Mouse (Mus musculus) forebrain, embryonic 13.5 days (tissue): Measurements from ENCODE around the gene Dnajc9. TPM values are rescaled to one million over a fixed set of nuclear protein-coding genes. Genes with fewer than 3 reads are reported as not detected.

Source experiments
- ATAC-seq: fragments of 200-750 bp; cut with Nextera tagmentation; 2 replicates; pipeline ENCODE4 v1.8.0; 2017
- H3K27ac ChIP-seq: fragments of 300-500 bp; sonication (generic); 2 replicates; pipeline ENCODE4 v1.5.1; 2015; ENCODE audit warnings: inconsistent platforms, mild to moderate bottlenecking, moderate library complexity
- H3K27me3 ChIP-seq: fragments of 300-500 bp; sonication (generic); 2 replicates; pipeline ENCODE4 v1.6.1; 2015; ENCODE audit warnings: mild to moderate bottlenecking, inconsistent platforms
- H3K36me3 ChIP-seq: fragments of 300-500 bp; sonication (generic); 2 replicates; pipeline ENCODE4 v1.6.1; 2015; ENCODE audit warnings: mild to moderate bottlenecking, inconsistent platforms; ENCODE audit not compliant: poor library complexity, severe bottlenecking
- H3K4me1 ChIP-seq: fragments of 300-500 bp; sonication (generic); 2 replicates; pipeline ENCODE4 v1.6.1; 2015; ENCODE audit warnings: inconsistent platforms
- H3K4me2 ChIP-seq: fragments of 300-500 bp; sonication (generic); 2 replicates; pipeline ENCODE4 v1.6.1; 2015; ENCODE audit warnings: inconsistent platforms, mild to moderate bottlenecking, moderate library complexity
- H3K4me3 ChIP-seq: fragments of 300-500 bp; sonication (generic); 2 replicates; pipeline ENCODE4 v1.5.1; 2015; ENCODE audit warnings: mild to moderate bottlenecking, inconsistent platforms
- H3K9ac ChIP-seq: fragments of 300-500 bp; sonication (generic); 2 replicates; pipeline ENCODE4 v1.6.1; 2015; ENCODE audit warnings: mild to moderate bottlenecking, inconsistent platforms
- H3K9me3 ChIP-seq: fragments of 300-500 bp; sonication (generic); replicated peaks from 2 replicates; pipeline ENCODE4 v1.6.1; 2016; ENCODE audit warnings: inconsistent platforms
- WGBS: fragments of 180-500 bp; shearing (Covaris S2); methylation state at CpG from one replicate; pipeline ENCODE4 v1.1.7; 2015; 5-methylcytosine and 5-hydroxymethylcytosine counted together
- polyA plus RNA-seq: library from polyadenylated mRNA; unstranded; fragments of >200 nt; fragmentation: Nextera tagmentation; extraction: Ambion mirVana; gene quantifications from 2 replicates; pipeline ENCODE4 v1.2.1, GENCODE M21; 2015

Gene Dnajc9
- polyA plus RNA-seq: 270 and 277 TPM in 2 replicates

DNA sequence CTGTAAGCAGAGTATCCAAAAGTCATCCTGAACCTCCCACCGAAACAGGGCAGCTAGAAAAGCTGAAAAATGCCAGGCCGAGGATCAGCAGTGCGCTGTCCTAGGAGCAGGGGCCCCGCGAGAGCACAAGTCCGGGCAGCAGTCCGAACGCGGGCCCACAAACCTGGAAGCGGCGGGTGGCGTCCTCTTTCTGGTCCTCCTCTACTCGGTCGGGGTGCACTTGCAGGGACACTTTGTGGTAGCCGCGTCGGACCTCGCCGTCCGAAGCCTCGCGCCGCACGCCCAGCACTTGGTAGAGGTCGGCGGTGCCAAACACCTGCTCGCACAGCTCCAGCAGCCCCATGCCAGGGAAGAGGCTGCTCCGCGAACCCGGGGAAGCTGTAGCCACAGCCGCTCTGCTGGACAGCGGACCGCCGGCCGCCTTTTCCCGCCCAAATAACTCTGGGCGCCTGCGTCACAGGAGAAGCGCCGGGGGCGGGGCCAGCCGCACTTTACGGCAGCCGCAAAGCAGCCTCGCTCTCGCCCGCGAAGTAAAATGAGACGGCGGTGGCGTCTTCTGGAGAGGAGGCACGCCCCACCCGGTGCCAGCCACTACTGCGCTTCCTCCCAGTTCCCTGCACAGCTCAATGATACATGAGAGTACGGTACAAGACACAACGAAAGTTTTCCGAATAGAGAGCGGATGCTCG lies at the start of gene Dnajc9:
Gene Dnajc9, minus strand, starts transcription at position 470 of the 689 bp plus-strand sequence.
- peak; percentile 75 for ATAC-seq

DNA sequence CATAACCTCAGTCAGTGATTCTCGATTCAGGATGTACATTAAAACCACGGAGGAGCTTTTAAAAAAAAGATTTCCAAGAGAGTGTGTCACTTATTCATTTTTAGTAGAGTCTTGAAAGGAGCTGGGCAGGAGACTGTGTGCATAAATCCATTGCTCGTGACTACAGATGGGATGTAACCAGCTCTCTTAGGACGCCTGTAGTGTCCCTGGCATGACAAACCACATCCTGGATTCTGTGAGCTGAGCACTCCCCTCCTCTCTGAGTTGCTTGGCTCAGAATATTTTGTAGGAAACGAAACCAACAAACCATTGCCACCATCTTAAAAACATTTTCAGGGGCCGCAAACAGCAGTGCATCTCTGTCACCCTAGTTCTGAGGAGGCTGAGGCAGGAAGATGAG lies 48.3 kb upstream of the Dnajc9 start:
- no peak overlapping the region for H3K9ac ChIP-seq
- H3K9me3 ChIP-seq: no peaks in the 10 kb centered on the region
- H3K4me1 ChIP-seq: no peaks in the 10 kb centered on the region
- WGBS: 77% methylated on average over 6 of the region's 6 CpGs
- H3K4me3 ChIP-seq: no peak overlapping the region
- ATAC-seq: no peak
- H3K36me3 ChIP-seq: no peaks in the 10 kb centered on the region
- H3K27me3 ChIP-seq: no peaks in the 10 kb centered on the region
- no peak overlapping the region for H3K4me2 ChIP-seq
- no peak overlapping the region for H3K27ac ChIP-seq

More for the DNA sequence above, at the start of gene Dnajc9:
- Histone ChIP-seq H3K36me3 (peaks cover 48% of the 10 kb centered on the region), H3K4me2 (peak within 1 kb of the TSS; percentile 82), H3K27me3 (no peaks in the 10 kb centered on the region), H3K4me3 (peak within 1 kb of the TSS; percentile 85), H3K9me3 (no peaks in the 10 kb centered on the region), H3K9ac (peak within 1 kb of the TSS; percentile 86), H3K4me1 (peaks cover 39% of the 10 kb centered on the region), H3K27ac (peak within 1 kb of the TSS; percentile 74)
- under 1% methylated on average over 59 of the region's 59 CpGs for WGBS

DNA sequence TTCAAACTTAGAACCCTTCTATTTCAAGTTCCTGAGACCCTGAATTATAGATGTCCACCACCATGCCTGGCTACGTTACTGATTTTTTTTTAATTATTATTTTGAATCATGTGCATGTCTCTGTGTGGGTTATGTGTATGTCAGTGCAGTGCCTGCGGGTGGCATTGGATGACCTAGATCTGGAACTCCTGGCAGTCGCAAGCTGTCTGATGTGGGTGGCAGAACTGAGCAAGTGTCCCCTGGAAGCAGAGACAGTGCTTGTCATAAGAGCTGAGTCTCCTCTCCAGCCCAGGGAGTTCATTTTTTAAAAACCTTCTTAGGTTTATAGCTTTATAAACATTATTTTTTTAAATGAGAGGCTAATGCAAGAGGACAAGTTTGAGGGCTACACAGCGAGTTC lies 43.7 kb upstream of the Dnajc9 start:
- H3K27me3 ChIP-seq: no peaks in the 10 kb centered on the region
- 88% methylated on average over 4 of the region's 4 CpGs for WGBS

DNA sequence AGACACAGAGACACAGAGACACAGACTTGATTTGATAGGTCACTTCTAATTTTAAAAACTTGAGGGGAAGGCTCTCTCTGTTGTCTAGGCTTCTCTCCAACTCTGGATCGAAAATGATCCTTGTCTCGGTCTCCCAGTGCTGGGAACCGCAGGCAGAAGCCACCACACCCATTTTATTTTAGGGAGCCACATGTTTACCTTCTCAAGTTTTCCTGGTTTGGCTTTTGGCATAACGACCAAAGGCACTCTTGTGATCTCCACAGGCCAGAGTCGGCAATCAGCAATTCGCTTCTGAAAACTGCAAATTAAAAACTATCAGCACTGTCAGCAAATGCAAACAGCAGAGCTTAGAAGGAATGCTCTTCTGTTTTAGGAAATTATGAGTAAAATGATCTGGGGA lies 43.0 kb upstream of the Dnajc9 start:
- no peak overlapping the region for H3K27ac ChIP-seq
- no peaks in the 10 kb centered on the region for H3K27me3 ChIP-seq

More for the DNA sequence above, 43.7 kb upstream of the Dnajc9 start:
- no peaks in the 10 kb centered on the region for H3K4me1 ChIP-seq
- ATAC-seq: no peak
- no peaks in the 10 kb centered on the region for H3K36me3 ChIP-seq
- no peak overlapping the region for H3K4me3 ChIP-seq
- no peak overlapping the region for H3K9ac ChIP-seq
- H3K9me3 ChIP-seq: no peaks in the 10 kb centered on the region
- no peak overlapping the region for H3K4me2 ChIP-seq
- H3K27ac ChIP-seq: no peak overlapping the region

DNA sequence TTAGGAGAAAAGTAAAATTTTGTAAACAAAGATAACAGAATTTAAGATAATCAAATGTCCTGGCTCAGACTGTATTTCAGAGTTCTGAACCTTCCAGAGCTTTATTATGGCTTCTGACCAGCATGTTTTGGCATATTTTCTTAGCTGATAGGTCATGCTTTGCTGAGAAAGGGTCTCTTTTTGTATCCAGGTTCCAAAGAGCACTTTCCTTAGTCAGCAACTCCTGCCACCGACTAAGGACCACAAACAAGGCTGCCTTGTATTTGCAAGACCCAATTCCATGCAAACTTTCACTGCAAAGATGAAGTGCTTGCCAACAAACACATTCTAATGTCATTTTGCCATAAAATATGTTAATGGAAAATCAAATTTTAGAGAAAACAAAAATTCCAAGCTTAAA lies 41.1 kb upstream of the Dnajc9 start:
- H3K27me3 ChIP-seq: no peaks in the 10 kb centered on the region
- H3K9ac ChIP-seq: no peak overlapping the region
- no peak overlapping the region for H3K4me3 ChIP-seq
- no peak for ATAC-seq
- H3K4me1 ChIP-seq: peaks cover 4% of the 10 kb centered on the region; the same call in 1 of the 2 replicates
- H3K9me3 ChIP-seq: no peaks in the 10 kb centered on the region
- H3K4me2 ChIP-seq: no peak overlapping the region
- H3K36me3 ChIP-seq: no peaks in the 10 kb centered on the region
- H3K27ac ChIP-seq: no peak overlapping the region
- 72% methylated on average over 1 of the region's 1 CpGs for WGBS

More for the DNA sequence above, 43.0 kb upstream of the Dnajc9 start:
- no peak overlapping the region for H3K4me3 ChIP-seq
- WGBS: 88% methylated on average over 6 of the region's 6 CpGs
- no peak overlapping the region for H3K9ac ChIP-seq
- no peaks in the 10 kb centered on the region for H3K9me3 ChIP-seq
- H3K4me2 ChIP-seq: no peak overlapping the region
- no peak for ATAC-seq
- H3K36me3 ChIP-seq: no peaks in the 10 kb centered on the region
- H3K4me1 ChIP-seq: no peaks in the 10 kb centered on the region

DNA sequence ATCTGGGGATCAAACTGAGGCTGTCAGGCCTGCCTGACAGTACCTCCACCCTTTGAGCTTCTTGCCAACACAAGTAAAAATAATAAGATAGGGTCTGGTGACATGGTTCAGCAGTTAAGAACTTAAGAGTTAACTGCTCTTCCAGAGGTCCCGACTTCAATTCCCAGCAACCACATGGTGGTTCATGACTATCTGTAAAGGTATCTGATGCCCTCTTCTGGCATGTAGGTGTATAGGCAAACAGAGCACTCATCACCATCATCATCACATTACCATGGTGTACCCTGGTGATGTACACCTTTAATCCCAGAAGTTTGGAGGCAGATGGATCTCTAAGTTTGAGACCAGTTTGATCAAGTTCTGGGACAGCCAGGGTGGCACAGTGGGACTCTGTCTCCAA lies 39.9 kb upstream of the Dnajc9 start:
- H3K27ac ChIP-seq: no peak overlapping the region
- H3K4me2 ChIP-seq: no peak overlapping the region
- no peak for ATAC-seq
- no peak overlapping the region for H3K9ac ChIP-seq
- no peaks in the 10 kb centered on the region for H3K27me3 ChIP-seq
- no peaks in the 10 kb centered on the region for H3K36me3 ChIP-seq
- no peaks in the 10 kb centered on the region for H3K9me3 ChIP-seq
- H3K4me1 ChIP-seq: peaks cover 4% of the 10 kb centered on the region; the same call in 1 of the 2 replicates
- no peak overlapping the region for H3K4me3 ChIP-seq
- 46% methylated on average over 1 of the region's 1 CpGs for WGBS

DNA sequence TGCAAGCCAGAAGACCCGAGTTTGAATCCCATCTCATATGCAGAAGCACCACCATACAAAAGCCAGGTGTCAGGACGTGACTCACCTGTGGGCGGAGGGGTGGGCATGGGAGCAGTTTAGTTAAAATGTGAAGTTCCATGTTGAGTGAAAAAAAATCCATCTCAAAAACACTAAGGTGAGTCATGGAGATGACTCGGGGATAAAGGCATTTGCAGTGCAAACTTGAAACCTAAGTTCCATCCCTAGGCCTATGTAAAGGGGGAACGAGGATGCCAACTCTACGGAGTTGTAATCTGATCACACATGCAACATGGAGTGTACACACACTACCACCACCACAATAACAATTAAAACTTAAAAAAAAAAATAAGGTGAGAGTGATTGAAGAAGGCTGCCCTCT lies 34.3 kb upstream of the Dnajc9 start:
- 91% methylated on average over 6 of the region's 6 CpGs for whole genome bisulfite sequencing
- Histone ChIP-seq H3K9me3 (no peaks in the 10 kb centered on the region), H3K27ac (no peak overlapping the region), H3K9ac (no peak overlapping the region), H3K4me2 (no peak overlapping the region), H3K4me1 (peaks cover 4% of the 10 kb centered on the region; the same call in 1 of the 2 replicates), H3K4me3 (no peak overlapping the region), H3K36me3 (no peaks in the 10 kb centered on the region), H3K27me3 (no peaks in the 10 kb centered on the region)
- ATAC-seq: no peak

DNA sequence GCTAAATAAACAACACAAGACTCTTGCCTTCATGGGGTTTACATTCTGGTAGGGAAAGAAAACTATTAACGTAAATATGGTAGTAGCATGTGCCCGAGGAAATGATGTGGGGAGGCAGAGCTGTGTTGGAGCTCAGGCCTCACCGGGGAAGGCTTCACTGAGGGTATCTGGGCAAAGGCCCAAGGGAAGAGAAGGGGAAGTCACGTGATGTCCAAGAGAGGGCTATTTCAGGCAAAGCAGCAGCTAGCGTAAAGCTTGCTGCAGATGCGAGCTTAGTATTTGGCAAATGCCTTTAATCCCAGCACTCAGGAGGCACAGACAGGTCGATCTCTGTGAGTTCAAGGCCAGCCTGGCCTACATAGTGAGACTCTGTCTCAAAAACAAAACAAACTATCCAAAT lies 33.5 kb upstream of the Dnajc9 start:
- Histone ChIP-seq H3K9me3 (no peaks in the 10 kb centered on the region), H3K27me3 (no peaks in the 10 kb centered on the region), H3K27ac (no peak overlapping the region), H3K4me3 (no peak overlapping the region), H3K4me2 (no peak overlapping the region), H3K36me3 (no peaks in the 10 kb centered on the region), H3K4me1 (peaks cover 4% of the 10 kb centered on the region; the same call in 1 of the 2 replicates), H3K9ac (no peak overlapping the region)
- 78% methylated on average over 7 of the region's 7 CpGs for WGBS
- no peak for ATAC-seq

DNA sequence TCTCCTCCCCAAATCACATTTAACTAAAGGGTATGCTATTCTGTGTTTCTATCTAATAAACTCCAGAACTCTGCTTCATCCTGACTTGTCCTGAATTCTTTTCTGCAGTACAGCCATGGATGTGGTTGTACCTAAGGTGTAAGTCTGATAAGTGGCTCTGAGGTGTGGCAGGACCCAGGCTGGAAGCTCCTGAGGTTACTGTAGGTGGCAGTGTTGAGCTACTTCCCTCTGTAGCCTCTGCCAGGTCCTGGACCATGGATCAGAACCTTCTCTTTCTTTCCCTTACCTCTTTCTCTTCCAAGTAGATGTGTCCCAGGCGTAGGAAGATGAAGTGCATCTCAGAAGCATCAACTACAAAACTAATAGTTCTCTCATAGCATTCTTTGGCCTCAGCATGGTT lies 11.4 kb upstream of the Dnajc9 start:
- H3K4me2 ChIP-seq: no peak overlapping the region
- H3K9ac ChIP-seq: no peak overlapping the region
- no peaks in the 10 kb centered on the region for H3K27me3 ChIP-seq
- no peaks in the 10 kb centered on the region for H3K36me3 ChIP-seq
- 43% methylated on average over 1 of the region's 1 CpGs for WGBS
- no peaks in the 10 kb centered on the region for H3K9me3 ChIP-seq
- no peak overlapping the region for H3K27ac ChIP-seq
- ATAC-seq: no peak
- H3K4me1 ChIP-seq: no peaks in the 10 kb centered on the region
- H3K4me3 ChIP-seq: no peak overlapping the region

DNA sequence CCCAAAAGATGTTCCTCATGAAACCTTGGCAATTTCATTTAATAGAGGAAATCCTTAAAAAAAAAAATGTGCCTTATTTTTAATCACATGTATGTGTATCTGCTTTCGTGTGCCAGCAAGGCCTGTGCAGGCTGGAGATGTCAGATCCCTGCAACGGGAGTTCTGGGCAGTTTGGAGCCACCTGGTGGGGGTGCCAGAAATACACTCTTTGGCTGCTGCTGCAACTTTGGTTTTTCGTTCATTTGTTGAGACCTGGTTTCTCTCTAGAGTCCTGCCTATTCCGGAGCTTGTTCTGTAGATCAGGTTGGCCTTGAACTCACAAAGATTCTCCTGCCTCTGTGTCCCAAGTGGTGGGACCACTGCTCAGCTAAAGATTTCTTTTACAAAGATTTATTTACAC lies 10.2 kb upstream of the Dnajc9 start:
- WGBS: 50% methylated on average over 4 of the region's 4 CpGs
- ATAC-seq: no peak
- Histone ChIP-seq H3K4me1 (peaks cover 4% of the 10 kb centered on the region), H3K36me3 (no peaks in the 10 kb centered on the region), H3K9me3 (no peaks in the 10 kb centered on the region), H3K27me3 (no peaks in the 10 kb centered on the region), H3K4me2 (no peak overlapping the region), H3K9ac (no peak overlapping the region), H3K4me3 (no peak overlapping the region), H3K27ac (no peak overlapping the region)

DNA sequence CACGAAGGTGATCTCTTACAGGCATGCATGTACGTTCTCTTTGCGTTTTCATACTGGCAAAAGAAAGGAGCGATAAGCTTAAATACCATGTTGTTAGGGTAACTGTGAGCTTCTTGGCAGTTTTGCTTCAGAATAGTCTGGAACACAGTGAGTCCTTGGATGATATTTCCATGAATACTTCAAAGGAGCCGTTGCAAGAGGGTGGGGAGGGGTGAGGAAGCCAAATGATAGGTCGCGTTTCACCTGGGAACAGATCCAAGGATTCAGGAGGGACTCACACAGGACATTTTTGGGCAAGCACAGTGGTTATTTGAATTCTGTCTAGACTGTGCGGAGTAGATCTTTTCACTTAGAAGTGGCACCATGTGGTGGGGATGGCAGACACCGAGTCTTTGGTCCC lies 8.5 kb upstream of the Dnajc9 start:
- H3K9me3 ChIP-seq: no peaks in the 10 kb centered on the region
- WGBS: 79% methylated on average over 9 of the region's 9 CpGs
- H3K4me2 ChIP-seq: no peak overlapping the region
- H3K27me3 ChIP-seq: no peaks in the 10 kb centered on the region
- H3K27ac ChIP-seq: no peak overlapping the region
- no peak for ATAC-seq
- H3K4me1 ChIP-seq: peaks cover 4% of the 10 kb centered on the region
- H3K36me3 ChIP-seq: no peaks in the 10 kb centered on the region
- no peak overlapping the region for H3K4me3 ChIP-seq
- H3K9ac ChIP-seq: no peak overlapping the region

DNA sequence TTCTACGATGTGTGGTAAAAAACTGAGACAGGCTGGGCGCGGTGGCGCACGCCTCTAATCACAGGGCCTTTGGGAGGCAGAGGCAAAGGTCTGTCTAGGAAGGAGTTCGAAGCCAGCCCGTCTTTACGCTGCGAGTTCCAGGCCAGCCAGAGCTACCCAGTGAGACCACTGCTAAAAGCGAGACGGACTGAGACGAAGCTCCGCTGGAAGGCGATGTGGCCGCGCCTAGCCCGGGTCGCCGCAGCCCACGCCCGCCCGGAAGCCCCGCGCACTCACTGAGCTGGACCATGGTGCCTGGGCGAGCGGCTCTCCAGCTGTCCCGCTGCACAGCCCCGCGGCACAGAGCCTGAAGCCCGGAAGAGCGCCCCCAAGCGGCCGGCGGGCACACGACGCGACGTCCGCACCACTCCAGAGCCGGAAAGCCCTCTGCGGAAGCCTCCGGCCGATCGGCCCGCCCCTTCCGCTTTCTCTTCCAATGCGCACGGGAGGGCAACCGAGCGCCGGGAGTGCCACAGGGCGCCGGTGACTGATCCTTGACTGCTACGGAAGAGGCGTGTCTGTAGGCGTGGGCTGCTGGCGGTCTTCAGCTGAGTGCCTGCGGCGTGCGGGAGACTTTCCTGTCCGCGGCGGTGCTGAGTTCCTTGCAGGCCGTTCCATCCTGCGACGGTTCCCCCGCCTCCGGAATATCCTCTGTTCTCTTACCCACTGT lies 4.6 kb upstream of the Dnajc9 start, which contains the start of gene Mrps16:
Gene Mrps16, minus strand, starts transcription at position 430 of the 709 bp plus-strand sequence.
- WGBS: under 1% methylated on average over 66 of the region's 68 CpGs
- Histone ChIP-seq H3K9me3 (no peaks in the 10 kb centered on the region), H3K27ac (peak within 1 kb of the TSS; percentile 85), H3K36me3 (peaks cover 17% of the 10 kb centered on the region), H3K27me3 (no peaks in the 10 kb centered on the region), H3K4me1 (peaks cover 9% of the 10 kb centered on the region), H3K4me3 (peak within 1 kb of the TSS; percentile 74), H3K4me2 (peak within 1 kb of the TSS; percentile 69), H3K9ac (peak within 1 kb of the TSS; percentile 86)
- ATAC-seq: peak; percentile 97
